Mouse (Mus musculus) lung, postnatal 25 days (tissue): ENCODE data around the gene Lhpp.

Experiments used
- DNase-seq: peaks from one replicate; pipeline ENCODE4 v3.0.0; 2022; ENCODE audit warnings: low spot score

Lhpp gene

DNA sequence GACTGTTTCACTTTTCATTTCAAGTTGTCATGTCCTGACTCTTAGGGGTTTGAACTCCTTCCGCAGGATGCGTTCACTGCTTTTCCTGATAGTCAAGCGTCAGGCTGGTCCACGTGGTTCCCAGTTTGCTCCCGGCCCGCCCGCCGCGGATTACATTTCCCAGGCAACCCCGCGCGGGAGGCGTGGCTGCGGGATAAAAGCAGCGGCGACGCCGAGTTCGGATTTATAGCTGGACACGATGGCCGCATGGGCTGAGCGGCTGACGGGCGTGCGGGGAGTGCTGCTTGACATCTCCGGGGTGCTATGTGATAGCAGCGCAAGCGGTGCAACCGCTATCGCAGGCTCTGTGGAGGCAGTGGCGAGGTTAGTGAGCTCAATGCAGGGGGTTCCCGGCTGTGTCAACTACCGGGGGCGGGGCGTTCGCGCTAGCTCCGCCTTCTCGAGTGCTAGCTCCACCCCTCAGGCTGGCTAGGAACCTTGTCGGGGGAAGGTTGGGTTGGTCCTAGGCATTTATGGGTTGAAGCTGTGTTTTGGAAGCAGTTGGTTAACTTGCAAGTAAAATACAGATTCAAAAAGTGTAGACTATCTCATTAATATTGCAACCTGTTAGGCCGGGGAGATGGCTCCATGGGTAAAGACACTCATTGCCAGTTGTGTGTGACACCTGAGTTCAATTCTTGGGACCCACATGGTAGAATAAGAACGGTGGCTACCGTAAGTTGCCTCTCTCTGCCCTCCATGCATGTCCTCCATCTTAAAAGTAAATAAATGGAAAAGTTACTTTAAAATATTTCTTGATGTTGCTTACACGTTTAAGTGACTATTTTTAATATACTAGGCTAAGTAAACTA is at the start of gene Lhpp:
TSS of gene Lhpp (plus strand) at position 171 of the 851 bp plus-strand sequence.
- peak; percentile 78 for DNase-seq

DNA sequence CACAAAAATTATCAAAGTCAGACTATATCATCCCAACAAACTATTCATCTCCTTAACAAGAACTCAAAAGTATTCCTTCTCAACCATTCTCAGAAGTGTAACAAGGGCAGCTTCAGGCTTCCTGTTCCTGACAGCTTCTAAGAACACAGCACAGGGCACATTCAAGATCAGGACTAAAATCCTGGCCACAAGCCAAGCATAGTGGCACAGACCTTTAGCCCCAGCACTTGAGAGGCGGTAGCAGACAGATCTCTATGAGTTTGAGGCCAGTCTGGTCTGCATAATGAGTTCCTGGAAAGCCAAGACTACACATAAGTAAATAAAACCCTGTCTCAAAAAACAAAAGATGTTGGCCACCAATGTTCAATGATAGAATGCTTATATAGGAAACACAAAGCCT is 44.6 kb upstream of the Lhpp start:
- DNase-seq = no peak

DNA sequence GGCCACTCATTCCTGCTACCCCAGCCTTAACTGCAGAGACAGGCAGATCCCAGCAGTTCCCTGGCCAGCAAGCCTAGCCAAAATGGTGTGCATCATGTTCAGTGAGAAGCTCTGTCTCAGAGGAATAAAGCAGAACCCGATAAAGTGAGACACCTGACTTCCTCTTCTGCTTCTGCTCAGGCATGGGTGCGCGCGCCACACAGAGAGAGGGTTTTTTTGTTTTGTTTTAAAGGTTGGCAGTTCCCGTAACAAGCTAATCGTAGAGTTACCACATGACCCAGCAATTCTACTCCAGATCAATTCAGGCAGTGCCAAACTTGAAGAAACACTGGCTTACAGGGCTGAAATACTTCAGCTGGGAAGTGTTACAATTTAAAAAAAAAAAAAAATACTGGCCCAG is 41.6 kb upstream of the Lhpp start:
- DNase-seq = peak; percentile 60

DNA sequence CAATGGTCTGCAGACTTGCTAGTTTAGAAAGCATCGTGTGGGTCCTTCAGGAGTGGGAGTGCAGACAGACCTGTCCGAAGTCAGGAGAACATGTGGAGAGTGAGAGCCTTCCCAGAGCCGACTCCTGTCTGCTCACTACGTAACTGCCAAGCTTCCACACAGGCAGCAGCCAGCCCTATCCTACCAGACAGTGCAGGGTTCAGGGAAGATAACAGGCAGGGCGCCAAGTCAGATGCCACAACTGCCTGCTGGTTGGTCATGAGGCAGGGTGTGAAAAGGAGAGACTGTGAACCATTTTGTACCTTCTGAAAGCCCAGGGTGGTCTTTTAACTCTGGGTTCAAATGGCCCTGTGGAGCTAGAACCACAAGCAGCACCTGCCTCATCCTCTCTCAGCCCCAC is 40.4 kb upstream of the Lhpp start:
- no peak for DNase-seq

DNA sequence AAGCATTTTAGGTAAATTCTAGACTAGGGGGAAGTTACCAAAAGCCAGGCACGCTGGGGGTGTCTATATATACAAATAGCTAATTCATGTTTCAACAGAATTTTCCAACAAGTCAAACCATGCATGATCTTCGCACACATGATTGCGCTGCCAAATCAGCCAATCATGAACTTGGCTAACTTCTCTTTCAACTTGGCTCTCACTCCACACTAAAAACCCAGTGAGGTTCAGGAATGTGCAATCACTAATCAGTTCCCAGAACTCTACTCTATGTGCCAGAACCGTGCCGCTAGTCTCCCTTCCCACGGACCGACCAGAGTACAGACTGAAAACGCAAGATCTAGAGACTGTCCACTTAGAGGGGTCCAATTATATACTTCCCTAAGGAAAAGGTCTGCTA is 39.0 kb upstream of the Lhpp start:
- DNase-seq = peak; percentile 21

DNA sequence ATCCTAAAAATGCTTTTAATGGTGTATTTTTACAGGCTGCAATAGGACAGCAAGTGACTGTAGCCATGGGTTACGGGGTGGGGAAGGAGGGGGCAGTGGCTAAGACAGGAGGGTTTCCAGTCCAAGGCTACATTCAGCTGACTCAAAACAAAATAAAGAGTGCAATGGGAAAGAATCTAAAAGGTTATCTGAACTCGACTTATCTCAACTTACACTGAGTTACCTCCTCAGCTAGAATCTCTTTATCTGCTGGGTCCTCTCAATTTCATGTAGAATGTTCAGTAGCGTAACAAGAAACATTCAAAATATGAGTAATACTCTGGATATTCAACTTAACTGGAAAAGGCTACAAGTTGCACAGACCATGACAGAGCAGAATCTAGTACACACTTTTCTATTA is 37.7 kb upstream of the Lhpp start:
- DNase-seq = no peak

DNA sequence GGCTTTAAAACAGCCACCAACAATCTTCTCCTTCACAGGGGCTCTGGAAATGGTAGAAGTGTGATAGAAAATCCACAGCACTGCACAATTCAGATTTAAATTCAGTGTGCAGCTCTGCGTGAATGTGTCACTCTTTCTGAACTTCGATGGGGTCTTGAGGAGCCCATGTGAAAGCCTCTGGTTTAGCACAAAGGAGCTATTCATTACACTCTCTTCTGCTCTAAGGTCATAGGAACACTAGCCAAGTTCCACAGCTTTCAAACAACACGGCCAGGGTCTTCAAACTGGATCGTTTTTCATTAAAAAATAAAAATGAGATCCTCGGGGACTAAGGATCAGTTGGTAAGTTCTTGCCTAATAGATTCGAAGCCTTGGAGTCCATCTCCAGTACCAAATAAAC is 37.2 kb upstream of the Lhpp start:
- DNase-seq = no peak

DNA sequence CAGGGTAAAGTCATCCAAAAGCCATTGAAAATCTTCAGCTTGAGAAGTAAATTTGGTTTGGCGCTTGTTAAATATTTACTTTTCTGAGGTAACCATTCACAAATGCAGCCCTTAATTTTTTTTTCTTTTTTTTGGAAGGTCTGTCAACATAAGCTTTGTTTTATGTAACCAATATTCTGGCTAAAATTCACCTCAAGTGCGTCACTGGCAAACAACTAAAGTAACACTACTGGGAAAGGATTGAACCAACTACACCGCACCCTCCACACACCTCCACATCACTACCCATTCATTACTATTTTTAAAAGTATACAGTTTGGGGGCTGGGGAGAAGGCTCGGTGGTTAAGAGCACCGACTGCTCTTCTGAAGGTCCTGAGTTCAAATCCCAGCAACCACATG is 35.8 kb upstream of the Lhpp start:
- DNase-seq = peak; percentile 83

DNA sequence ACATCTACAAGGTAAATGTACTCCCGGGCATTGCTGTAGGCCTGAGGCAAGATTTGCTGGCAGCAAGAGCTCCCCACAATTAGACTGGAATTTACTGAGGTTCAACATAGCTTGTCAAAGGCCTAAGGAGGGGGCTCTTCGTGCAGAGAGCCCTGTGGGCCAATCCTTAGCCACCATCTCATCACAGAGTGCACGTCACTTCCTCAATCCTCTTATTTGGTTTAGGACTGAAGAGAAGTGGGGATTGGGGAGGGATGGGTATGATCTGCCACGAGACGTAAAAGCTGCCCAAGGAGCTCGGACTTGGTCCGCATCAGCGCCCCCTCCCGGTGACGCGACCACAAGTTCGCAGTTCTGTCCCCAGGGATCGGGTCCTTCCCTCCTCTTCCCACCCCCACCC is 34.8 kb upstream of the Lhpp start:
- peak; percentile 88 for DNase-seq

DNA sequence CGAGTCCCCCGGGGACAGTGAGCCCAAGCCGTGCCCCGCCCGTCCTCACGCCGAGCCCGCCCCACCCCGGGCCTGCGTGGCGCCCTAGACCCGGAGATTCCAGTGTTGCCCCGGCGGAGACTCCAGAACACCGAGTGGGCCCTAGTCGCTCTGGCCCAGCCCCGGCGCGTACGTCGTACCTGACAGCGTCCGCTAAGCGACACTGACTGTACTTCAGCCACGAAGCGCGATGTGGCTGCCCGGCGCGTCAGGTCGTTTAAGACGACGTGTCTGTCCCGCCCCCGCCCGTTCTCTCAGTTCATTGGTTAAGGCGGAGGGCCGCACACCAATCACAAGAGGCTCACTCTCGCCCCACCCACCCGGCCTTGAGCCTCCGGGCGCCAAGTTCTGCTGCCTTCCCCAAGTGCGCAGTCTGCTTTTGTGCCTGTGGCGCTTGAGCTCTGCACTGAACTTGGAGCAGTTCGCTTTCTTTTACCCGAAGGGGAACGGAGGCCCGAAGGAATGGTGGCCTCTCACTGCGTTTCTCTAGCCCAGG is 34.3 kb upstream of the Lhpp start, which contains the start of gene Oat:
TSS of gene Oat (minus strand) at position 283 of the 535 bp plus-strand sequence.
- DNase-seq = peak; percentile 96

DNA sequence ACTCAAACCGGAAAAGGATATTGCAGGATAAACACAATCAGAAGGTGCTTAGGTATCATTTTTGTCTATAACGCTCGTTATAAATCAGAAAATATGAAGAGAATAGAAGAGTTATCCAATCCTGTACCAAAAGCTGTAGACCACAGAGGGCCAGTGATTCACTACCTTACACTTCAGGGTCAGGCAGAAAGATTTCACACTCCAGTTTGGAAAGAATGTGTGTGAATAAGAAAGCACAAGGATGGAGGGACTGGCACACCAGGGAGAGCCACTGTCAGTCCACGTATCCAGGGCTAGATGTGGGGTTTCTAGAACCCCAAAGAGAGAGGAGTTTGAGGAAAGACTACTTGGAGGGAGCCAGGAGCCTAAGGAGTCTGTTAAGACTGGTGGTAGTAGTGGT is 33.5 kb upstream of the Lhpp start:
- DNase-seq = no peak

DNA sequence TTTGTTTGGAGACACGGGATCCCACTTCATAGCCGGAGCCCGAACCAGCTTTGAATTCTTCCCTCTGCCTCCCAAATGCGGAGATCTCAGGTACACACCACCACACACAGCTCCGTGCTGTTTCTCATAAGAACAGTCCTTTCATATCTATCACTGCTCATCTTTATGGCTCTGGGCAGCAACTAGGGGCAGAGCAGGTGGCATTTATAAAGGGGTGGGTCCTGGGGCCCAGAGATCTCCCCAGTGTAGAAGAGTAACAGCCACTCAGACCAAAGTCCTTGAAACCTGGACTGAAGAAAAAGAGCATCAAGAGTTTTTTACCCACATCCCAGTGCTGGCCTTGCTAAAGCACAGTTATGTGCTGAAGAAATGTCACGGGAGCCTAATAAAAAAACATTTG is 29.9 kb upstream of the Lhpp start:
- no peak for DNase-seq

DNA sequence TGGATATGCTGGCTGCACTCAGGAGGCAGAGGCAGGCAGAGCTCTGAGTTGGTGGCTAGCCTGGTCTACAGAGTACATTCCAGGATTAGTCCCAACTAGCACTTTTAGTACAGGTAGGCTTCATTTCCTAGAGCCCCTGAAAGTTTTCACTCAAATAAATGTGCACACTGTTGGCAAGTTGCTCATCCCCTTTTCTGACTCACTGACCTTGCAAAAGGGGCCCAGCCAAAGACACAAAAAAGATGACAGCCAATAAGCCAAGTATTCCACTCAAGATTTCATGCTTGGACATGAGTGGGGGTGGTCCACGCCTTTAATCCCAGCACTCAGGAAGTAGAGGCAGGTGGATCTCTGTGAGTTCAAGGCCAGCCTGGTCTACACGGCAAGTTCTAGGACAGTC is 29.0 kb upstream of the Lhpp start:
- no peak for DNase-seq

DNA sequence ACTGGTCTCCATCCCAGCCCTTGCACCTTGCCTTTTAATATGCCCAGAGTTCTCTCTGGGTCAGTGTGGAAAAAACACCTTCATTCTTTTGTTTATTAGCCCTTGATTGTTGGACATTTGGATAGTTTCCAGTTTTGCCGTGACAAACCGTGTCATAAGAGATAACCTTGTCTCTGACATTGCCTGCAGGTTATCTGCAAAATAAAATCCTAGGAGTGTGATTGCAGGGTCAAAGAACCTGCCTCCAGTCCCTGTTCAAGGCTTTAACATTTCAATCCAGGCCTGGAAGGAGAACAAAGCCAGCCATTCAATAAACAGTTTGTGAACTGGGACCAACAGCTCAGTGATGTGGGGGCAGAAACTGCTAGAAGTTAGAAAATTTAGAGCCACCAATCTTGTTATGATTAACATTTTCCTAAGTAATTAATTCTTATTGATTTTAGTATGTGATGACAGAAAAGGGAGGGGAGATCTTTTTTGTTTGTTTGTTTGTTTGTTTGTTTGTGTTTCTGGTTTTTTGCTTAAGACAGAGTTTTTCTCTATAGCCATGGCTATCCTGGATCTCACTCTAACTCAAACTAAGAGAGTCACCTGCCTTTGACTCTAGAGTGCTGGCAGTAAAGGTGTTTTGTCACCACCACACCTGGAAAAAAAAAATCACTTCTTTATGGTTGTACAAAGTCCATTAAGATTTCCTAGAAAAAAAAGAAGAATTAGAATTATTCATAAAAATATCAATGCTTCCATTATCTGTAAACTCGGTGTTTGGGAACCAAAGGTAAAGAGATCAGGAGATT is 24.5 kb upstream of the Lhpp start:
- no peak for DNase-seq

DNA sequence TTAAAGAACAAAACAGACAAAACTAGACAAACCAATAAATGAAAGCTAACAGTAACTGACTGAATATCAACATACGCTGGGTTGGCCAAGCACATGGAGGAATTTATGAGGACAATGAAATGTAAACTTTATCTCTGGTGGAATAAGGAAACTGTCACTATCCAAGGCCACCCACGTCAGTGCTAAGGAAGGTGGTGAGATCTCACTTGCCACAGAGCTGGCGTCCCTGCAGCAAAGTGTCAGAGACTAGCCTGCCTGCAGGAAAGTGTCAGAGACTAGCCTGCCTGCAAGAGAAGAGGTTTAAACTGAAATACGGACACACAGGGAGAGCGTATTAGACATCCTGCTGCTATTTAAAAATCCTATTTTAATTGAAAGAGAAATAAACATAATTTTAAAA is 23.3 kb upstream of the Lhpp start:
- DNase-seq = no peak

DNA sequence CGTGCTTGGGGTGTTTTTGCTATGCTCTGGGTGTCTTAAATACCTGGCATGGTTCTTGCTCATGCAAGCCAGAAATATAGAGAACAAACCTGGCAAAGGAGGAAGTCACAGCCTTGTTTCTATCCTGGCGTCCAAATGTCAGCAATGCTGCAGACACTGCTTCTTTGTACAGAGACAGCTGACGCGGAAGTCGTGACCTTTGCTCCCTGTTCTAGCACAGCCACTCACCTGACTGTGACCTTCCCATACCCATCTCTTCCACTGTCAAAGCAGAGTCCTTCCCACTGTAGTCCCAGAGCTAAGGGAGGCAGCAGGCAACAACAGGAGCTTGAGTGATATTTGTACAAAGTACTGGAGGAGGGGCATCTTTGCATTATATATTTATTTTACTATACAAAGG is 20.8 kb upstream of the Lhpp start:
- no peak for DNase-seq

DNA sequence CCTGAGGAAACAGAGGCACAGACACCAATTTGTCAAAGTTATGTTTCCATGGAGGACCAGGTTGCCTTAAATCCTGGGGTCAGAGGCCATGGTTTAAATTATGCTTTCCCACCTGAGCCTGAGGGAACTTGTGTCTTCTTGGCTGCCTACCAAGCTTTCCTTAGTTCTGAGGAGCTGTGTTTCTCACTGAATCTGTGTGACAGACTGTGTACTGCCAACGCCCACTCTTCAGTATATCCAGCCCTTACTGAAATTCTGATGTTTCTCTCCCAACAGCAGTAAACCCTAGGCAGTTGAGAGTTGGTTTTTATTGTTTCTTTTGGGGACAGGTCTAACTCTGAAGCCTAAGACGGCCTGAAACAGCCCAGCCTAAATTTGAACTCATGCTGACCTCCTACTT is 16.7 kb upstream of the Lhpp start:
- no peak for DNase-seq

DNA sequence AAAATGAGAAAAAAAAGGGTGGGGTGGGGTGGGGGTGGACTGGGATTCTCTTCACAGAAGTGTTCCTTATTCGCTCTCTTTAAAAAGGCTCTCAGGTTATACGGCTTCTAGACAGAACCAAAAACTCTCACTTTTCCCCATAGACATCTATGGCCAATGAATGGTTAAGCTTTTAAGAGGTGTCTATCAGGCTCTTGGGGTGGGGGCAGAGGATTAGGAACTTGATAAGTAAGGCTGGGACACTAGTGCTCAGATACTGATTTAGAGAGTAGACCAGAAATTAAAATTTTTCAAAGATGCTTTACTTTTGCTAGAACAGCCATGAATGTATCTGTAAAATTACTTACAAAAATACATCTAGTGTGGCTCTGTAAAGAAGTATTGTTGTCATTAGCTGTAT is 16.1 kb upstream of the Lhpp start:
- no peak for DNase-seq

DNA sequence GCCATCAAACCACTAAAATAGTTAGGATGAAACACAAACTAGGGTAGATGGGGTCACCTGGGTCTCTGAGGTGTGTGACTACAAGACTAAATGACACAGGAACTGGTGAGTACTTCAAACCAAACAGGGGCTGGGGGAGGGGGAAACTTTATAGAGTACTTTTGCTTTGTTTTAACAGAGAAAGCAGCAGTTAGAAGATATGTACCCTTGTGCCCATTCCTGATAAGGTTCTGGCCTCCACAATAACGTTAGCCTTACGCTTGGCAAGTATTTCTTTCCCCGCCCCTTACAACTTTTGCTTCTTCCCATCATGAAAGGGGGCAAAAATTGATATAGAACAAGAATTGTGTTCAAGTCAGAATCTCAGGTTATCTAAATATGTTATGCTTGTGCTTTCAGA is 14.7 kb upstream of the Lhpp start:
- no peak for DNase-seq

DNA sequence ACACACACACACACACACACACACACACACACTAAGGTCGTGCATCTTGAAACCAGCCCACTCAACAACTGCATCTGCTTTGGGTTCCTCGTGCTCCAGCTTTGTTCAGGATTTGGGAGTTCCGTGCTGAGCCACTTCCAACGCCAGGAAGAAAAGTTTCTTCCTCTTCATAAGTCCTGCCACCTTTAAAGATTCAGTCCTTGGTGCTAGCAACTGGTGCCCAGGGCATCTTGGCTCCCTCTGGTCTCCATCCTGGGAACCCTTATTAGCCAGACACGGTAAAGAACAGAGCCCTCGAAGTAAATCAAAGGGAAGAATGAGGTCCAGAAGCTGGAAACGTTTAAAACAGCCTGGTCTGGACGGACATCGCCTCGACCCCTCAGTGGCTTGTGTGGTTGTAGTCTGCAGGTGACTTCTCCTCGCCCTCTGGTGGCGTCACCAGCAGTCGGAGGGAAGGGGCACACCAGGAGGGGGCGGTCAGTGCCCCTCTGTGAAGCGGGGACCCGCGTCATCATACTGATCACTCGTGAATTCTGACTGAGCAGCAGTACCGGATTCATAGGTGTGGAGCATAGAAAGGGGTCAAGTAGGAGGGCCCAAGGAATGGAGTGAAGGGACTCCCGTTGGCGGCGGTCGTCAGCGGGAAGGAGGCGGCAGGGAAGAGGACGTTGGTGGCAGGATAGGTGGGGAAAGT is 13.7 kb upstream of the Lhpp start:
- DNase-seq = no peak

DNA sequence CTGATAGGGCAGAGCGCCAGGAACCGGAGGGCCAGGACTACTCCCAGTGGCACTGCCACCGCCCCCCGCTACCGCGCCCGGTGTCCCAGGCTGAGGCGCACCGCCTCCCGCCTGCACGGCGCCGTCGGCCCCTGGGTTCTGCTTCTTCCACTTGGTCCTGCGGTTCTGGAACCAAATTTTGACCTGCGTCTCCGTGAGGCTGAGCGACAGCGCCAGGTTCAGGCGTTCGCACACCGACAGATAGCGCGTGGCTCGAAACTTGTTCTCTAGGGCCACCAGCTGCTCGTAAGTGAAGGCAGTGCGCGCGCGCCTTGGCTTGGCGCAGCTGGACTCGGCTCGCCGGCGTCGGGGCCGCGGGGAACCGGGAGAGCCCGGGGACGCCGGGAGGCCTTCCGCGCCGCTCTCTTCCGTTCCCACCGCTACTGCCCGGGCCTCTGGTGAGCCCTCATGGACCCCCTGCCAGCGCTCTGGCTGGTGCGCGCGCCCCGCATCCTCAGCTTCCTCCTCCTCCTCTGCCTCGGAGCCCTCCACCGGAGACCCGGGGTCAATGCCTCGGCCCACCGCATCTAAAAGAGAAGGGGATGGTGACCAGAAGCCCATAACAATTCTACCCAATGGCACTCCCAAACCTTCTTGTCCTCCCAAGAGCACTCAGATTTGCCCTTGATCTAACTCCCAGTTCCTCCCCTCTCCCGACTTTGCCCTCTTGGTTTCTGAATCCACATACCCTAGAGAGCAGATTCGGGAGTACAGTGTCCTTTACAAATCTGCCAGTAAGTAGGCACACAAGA is 13.0 kb upstream of the Lhpp start:
- DNase-seq = no peak
